Mouse (Mus musculus): ENCODE measurements around the gene Zfp688. TPM values are rescaled to one million over a fixed set of nuclear protein-coding genes. Genes with fewer than 3 reads are reported as not detected.
"Not testable (repeated sequence)": the region's sequence is repeated elsewhere in the genome, so short reads cannot be mapped to it uniquely, and the experiment has no call there.

Zfp688 gene
- polyA plus RNA-seq, 2 experiments, result 18.6 to 25.2 TPM

- Histone ChIP-seq H3K9me3 (ENCODE audit: control insufficient read depth, low read length) (no peaks in the 10 kb centered on the region), H3K27me3 (ENCODE audit: control insufficient read depth, insufficient read depth, low read length) (no peaks in the 10 kb centered on the region), H3K4me3 (replicated peaks; ENCODE audit: low read length) (no peak overlapping the region), H3K27ac (replicated peaks; ENCODE audit: low read depth, low read length) (no peak overlapping the region), H3K36me3 (ENCODE audit: control insufficient read depth, insufficient read depth, low read length) (peaks cover 35% of the 10 kb centered on the region), H3K4me1 (ENCODE audit: control insufficient read depth, insufficient read depth, low read length) (peaks cover 3% of the 10 kb centered on the region; the same call in 1 of the 2 replicates), H3K9ac (ENCODE audit: low read depth, low read length, severe bottlenecking) (no peak overlapping the region), H3K4me2 (replicated peaks; ENCODE audit: low read depth, low read length, severe bottlenecking) (no peak overlapping the region)
- TF ChIP-seq POLR2A (IDR thresholded peaks at IDR 0.05; ENCODE audit: borderline replicate concordance, extremely low read depth, insufficient read depth, insufficient read length), result no peak
- WGBS, result 96% methylated on average over 4 of the region's 4 CpGs
- DNase-seq (ENCODE audit: low spot score), result no peak
- ATAC-seq (ENCODE audit: low FRiP score, low read depth), result no peak
Observed at GRCm38 (mm10) chr7:127466606-127467005, 44.7 kb upstream of the Zfp688 start.

DNA sequence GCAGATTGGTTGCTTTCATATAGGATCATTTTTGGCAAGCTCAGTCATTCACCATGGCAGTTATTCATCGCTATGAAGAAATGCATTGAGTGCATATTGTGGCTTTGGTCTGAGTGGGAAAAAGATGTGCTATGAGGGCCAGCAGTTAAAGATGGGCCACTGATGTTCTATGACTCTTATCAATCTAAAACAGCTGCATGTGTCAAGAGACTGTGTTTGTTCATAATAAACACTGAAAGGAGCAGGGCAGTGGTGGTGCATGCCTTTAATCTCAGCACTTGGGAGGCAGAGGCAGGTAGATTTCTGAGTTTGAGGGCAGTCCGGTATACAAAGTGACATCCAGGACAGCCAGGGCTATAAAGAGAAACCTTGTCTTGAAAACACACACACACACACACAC, 43.8 kb upstream of the Zfp688 start:
- H3K27me3 ChIP-seq (ENCODE audit: control insufficient read depth, insufficient read depth, low read length); H3K4me1 ChIP-seq (ENCODE audit: control insufficient read depth, insufficient read depth, low read length); H3K9ac ChIP-seq (ENCODE audit: low read depth, low read length, severe bottlenecking); ATAC-seq (ENCODE audit: low FRiP score, low read depth); H3K27ac ChIP-seq (replicated peaks; ENCODE audit: low read depth, low read length); H3K4me2 ChIP-seq (replicated peaks; ENCODE audit: low read depth, low read length, severe bottlenecking); H3K9me3 ChIP-seq (ENCODE audit: control insufficient read depth, low read length); H3K4me3 ChIP-seq (replicated peaks; ENCODE audit: low read length); DNase-seq (ENCODE audit: low spot score): not testable (repeated sequence)
- H3K36me3 ChIP-seq (ENCODE audit: control insufficient read depth, insufficient read depth, low read length), result peaks cover 38% of the 10 kb centered on the region
- 93% methylated on average over 2 of the region's 2 CpGs for WGBS

- Histone ChIP-seq H3K4me1 (ENCODE audit: control insufficient read depth, insufficient read depth, low read length) (peaks cover 3% of the 10 kb centered on the region; the same call in 1 of the 2 replicates), H3K36me3 (ENCODE audit: control insufficient read depth, insufficient read depth, low read length) (peaks cover 42% of the 10 kb centered on the region)
- WGBS, result 85% methylated on average over 3 of the region's 3 CpGs
Observed at GRCm38 (mm10) chr7:127465191-127465590, 43.3 kb upstream of the Zfp688 start.

DNA sequence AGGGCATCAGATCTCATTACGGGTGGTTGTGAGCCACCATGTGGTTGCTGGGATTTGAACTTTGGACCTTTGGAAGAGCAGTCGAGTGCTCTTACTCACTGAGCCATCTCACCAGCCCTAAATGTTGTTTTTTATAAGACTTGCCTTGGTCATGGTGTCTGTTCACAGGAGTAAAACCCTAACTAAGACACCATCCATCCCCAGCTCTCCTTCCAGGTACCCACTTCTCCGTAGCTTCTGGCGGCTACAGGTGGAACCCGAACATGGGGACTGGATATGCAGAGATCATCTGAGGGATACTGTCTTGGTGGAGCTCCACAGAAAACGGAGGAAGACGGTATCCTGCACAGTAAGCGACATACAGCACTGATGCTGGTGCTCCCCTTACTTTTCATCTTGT, 37.4 kb upstream of the Zfp688 start, which contains the start of gene Prr14:
Prr14 (plus strand) TSS at position 301 of the 400 bp plus-strand sequence.
- H3K9me3 ChIP-seq (ENCODE audit: control insufficient read depth, low read length); H3K27me3 ChIP-seq (ENCODE audit: control insufficient read depth, insufficient read depth, low read length); ATAC-seq (ENCODE audit: low FRiP score, low read depth); H3K4me1 ChIP-seq (ENCODE audit: control insufficient read depth, insufficient read depth, low read length); DNase-seq (ENCODE audit: low spot score); H3K27ac ChIP-seq (replicated peaks; ENCODE audit: low read depth, low read length); H3K9ac ChIP-seq (ENCODE audit: low read depth, low read length, severe bottlenecking); H3K4me2 ChIP-seq (replicated peaks; ENCODE audit: low read depth, low read length, severe bottlenecking); H3K4me3 ChIP-seq (replicated peaks; ENCODE audit: low read length): not testable (repeated sequence)
- WGBS, result 95% methylated on average over 7 of the region's 8 CpGs
- peaks cover 57% of the 10 kb centered on the region for H3K36me3 ChIP-seq (ENCODE audit: control insufficient read depth, insufficient read depth, low read length)

More at GRCm38 (mm10) chr7:127465191-127465590, 43.3 kb upstream of the Zfp688 start:
- H3K4me2 ChIP-seq (replicated peaks; ENCODE audit: low read depth, low read length, severe bottlenecking), result no peak overlapping the region
- H3K9ac ChIP-seq (ENCODE audit: low read depth, low read length, severe bottlenecking), result no peak overlapping the region
- H3K9me3 ChIP-seq (ENCODE audit: control insufficient read depth, low read length), result no peaks in the 10 kb centered on the region
- H3K4me3 ChIP-seq (replicated peaks; ENCODE audit: low read length), result no peak overlapping the region
- ATAC-seq (ENCODE audit: low FRiP score, low read depth) (no peak), DNase-seq (ENCODE audit: low spot score) (no peak)
- TF ChIP-seq POLR2A (IDR thresholded peaks at IDR 0.05; ENCODE audit: borderline replicate concordance, extremely low read depth, insufficient read depth, insufficient read length), result no peak
- no peaks in the 10 kb centered on the region for H3K27me3 ChIP-seq (ENCODE audit: control insufficient read depth, insufficient read depth, low read length)
- no peak overlapping the region for H3K27ac ChIP-seq (replicated peaks; ENCODE audit: low read depth, low read length)

DNA sequence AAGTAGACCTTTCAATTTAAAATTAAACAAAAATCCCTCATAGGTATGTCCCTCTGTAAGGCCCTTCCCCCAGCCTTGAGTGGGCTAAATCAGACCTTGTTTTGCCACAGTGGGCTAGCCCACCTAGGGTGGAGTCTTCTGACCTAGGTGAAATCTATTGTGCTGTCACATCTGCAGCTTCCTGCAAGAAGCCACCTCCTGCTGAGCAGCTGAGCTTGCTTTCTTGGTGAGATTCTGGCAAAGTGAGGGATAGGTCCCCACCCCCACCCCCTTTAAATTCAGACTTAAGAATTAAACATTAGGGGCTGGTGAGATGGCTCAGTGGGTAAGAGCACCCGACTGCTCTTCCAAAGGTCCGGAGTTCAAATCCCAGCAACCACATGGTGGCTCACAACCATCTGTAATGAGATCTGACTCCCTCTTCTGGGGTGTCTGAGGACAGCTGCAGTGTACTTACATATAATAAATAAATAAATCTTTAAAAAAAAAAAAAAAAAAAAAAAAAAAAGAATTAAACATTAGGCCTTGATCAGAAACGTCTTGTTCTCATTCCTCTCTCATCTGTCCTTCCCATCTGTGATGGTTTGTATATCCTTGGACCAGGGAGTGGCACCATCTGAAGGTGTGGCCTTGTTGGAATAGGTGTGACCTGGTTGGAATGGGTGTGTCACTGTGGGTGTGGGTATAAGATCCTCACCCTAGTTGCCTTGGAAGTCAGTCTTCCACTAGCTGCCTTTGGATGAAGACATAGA, 36.7 kb upstream of the Zfp688 start:
- H3K4me3 ChIP-seq (replicated peaks; ENCODE audit: low read length); H3K4me2 ChIP-seq (replicated peaks; ENCODE audit: low read depth, low read length, severe bottlenecking); H3K27me3 ChIP-seq (ENCODE audit: control insufficient read depth, insufficient read depth, low read length); H3K27ac ChIP-seq (replicated peaks; ENCODE audit: low read depth, low read length); H3K4me1 ChIP-seq (ENCODE audit: control insufficient read depth, insufficient read depth, low read length); H3K9ac ChIP-seq (ENCODE audit: low read depth, low read length, severe bottlenecking); H3K9me3 ChIP-seq (ENCODE audit: control insufficient read depth, low read length); ATAC-seq (ENCODE audit: low FRiP score, low read depth); DNase-seq (ENCODE audit: low spot score): not testable (repeated sequence)
- H3K36me3 ChIP-seq (ENCODE audit: control insufficient read depth, insufficient read depth, low read length), result peaks cover 57% of the 10 kb centered on the region
- WGBS, result 94% methylated on average over 3 of the region's 3 CpGs
